Mouse (Mus musculus) thymus, adult 2 months (tissue): Measurements from ENCODE around the gene Polr1b.

Experiments
- CTCF ChIP-seq: fragments of 200-500 bp; IDR thresholded peaks from 2 replicates; pipeline ENCODE4 v1.5.1; 2012; ENCODE audit warnings: mild to moderate bottlenecking, control low read depth, low read length, moderate library complexity, borderline replicate concordance; ENCODE audit not compliant: control insufficient read depth, poor library complexity, insufficient read depth; ENCODE audit errors: extremely low read depth
- POLR2A ChIP-seq: fragments of 200-500 bp; IDR thresholded peaks from 2 replicates; pipeline ENCODE4 v1.6.1; 2012; ENCODE audit warnings: mild to moderate bottlenecking, low read length, control low read depth, moderate library complexity; ENCODE audit not compliant: control insufficient read depth, poor library complexity, insufficient read depth; ENCODE audit errors: extremely low read depth

DNA sequence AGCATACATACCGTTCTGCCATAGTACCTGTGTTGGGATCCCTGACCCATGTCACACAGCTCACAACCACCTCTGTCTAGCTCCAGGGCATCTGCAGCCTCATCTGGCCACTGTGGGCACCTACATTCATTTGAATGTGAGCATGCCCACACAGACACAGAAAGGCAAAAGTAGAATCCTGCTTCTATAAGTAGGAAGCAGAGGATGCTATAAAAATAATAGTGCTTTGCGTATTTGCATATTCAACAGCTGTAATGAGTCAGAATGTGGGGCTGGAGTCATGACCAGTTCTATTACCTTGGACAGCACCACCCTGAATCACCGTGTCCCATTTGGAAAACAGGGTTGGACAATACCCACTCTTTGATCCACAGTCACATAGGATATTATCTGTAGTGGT lies 30.5 kb upstream of the Polr1b start:
- TF ChIP-seq POLR2A, result no peak
- TF ChIP-seq CTCF, result no peak
